Mouse (Mus musculus) left cerebral cortex, adult 18-20 months (tissue): ENCODE measurements around the gene Zbtb45. TPM values are rescaled to one million over a fixed set of nuclear protein-coding genes. Genes with fewer than 3 reads are reported as not detected.

Experiments used
- DNase-seq, 2 experiments: peaks; one replicate each; pipeline ENCODE4 v3.0.0; 2021 to 2022; ENCODE audit warnings: low spot score in 2 of 2, mixed read lengths in 1 of 2
- long read RNA-seq, 2 experiments: library from polyadenylated mRNA; stranded (forward); transcript quantifications; one replicate each; pipeline ENCODE4 v2.0.0; 2021
- total RNA-seq, 2 experiments: library from RNA; stranded (reverse); gene quantifications; 2 replicates each; pipeline ENCODE4 v1.2.3; 2021

Zbtb45 gene
- total RNA-seq = 10 to 100 TPM; 35.3 to 38.3 TPM
- long read RNA-seq, experiment 1, transcript Zbtb45-201 (3 exons, 2,171 nt) = major isoform, 31 of 77 reads
- long read RNA-seq, experiment 1, transcript Zbtb45-205 (3 exons, 3,908 nt) = minor isoform, 6 of 77 reads
- long read RNA-seq, experiment 1, partial matches to known transcripts = 5 of 77 reads
- long read RNA-seq, experiment 1, other reads (novel, unspliced or antisense) = 35 of 77 reads
- long read RNA-seq, experiment 2, transcript Zbtb45-201 (3 exons, 2,171 nt) = major isoform, 13 of 47 reads
- long read RNA-seq, experiment 2, partial matches to known transcripts = 7 of 47 reads
- long read RNA-seq, experiment 2, other reads (novel, unspliced or antisense) = 26 of 47 reads

- DNase-seq = no peak
These were observed at the start of gene Zbtb45 for GRCm38 (mm10) chr7:13010005-13010908. Gene Zbtb45 (minus strand): TSS chr7:13010034.

- DNase-seq = no peak
These were observed 49.7 kb upstream of the Zbtb45 start for GRCm38 (mm10) chr7:13059536-13059935.

- no peak for DNase-seq
These were observed 47.3 kb upstream of the Zbtb45 start for GRCm38 (mm10) chr7:13056913-13057700.

- peak; percentile 95 to 97 for DNase-seq
These were observed 44.6 kb upstream of the Zbtb45 start, which contains the start of gene Mzf1 for GRCm38 (mm10) chr7:13054287-13055010. Gene Mzf1 (minus strand): TSS chr7:13054764.

DNA sequence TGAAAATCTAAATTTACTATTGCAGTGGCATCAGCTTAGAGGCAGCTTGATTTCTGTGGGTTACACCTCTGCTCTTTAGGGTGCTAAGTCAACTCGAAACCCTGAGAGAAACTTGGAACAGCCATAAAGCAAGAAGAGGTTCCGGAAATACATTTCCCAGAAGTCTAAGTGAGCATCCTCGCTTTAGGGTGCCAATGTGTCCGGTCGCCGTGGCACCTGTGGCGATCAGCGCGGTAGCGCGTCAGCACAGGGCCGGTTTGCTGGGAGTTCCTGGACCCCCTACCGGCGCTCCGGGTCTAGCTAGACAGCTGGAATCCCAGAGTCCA, 44.1 kb upstream of the Zbtb45 start:
- DNase-seq = no peak

DNA sequence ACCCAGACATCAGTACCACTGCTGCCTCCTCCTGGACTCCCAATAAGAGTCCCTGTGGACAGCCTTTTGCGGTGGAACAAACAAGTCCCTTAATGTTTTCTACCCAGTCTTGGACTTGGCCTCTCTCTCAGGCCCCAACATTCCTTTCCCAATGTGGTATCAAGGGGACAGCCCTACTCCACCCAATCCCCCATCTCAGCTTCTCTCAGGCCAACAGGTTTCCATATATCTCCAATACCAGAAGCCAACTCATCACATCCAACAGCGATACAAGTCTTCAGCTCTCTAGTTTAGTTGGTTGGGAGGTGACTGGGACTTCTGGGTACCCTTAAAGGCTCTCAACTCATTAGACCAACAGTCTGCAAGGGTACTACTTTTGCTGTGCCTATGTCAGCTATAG, 43.7 kb upstream of the Zbtb45 start:
- no peak for DNase-seq

DNA sequence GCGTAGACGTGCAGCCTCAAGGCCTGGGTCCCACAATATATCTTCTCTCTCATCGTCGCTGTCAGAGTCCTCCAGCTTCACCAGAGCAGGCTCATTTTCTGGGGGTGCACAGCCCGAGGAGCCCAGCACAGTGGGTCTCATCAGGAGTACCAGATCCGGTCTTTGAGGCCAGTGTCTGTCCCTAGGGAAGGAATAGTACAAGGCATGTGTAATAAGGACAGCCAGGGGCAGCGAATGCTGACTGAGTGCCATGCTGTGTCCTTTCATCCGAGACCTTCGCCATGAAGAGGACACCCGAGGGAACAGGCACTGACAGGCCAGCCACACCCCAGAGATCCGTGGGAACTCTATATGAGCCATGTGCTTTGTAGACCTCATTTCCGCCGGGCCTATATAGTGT, 43.2 kb upstream of the Zbtb45 start:
- DNase-seq = no peak

- no peak for DNase-seq
These were observed 36.2 kb upstream of the Zbtb45 start for GRCm38 (mm10) chr7:13046084-13046483.

GRCm38 (mm10) chr7:13044254-13044625, 34.4 kb upstream of the Zbtb45 start:
- no peak for DNase-seq

DNA sequence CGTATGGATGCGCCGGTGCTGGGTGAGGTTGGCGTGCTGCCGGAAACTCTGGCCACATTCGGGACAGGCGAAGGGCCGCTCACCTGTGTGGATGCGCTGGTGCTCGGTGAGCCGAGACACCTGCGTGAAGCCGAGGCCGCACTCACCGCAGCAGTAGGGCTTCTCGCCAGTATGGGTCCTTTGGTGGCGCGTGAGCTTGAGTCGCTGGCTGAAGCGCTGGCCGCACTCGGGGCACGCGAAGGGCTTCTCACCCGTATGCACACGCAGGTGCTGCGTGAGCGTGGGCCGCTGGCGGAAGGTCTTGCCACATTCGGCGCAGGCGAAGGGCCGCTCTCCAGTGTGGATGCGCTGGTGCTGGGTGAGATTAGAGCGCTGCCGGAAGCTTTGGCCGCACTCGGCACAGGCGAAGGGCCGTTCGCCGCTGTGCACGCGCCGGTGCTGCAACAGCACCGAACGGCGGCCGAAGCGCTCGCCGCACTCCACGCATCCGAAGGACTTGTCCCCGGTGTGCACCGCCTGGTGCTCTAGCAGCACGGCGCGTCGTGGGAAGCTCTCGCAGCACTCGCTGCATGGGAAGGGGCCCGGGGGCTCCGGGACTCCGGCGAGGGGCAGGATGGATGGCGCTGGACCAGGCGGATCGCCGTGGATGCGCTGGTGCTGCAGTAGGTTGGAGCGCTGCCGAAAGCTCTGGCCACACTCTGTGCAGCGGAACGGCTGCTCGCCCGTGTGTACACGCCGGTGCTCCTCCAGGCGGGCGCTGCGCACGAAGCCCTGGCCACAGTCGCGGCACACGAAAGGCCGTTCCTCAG, 33.8 kb upstream of the Zbtb45 start:
- DNase-seq = peak; percentile 47 to 60

DNA sequence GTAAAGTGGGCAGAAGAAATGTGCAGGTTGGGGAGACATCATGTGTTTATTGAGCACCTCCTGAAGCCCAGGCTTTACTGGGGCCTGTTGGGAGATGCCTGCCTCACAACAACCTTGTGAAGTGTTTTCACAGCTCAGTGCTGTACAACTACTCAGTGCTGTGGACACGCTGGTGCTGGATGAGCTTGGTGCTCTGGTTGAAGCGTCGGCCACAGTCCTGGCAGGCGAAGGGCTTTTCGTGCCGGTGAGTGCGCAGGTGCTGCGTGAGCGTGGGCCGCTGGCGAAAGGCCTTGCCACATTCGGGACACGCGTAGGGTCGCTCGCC, 33.2 kb upstream of the Zbtb45 start:
- no peak for DNase-seq

GRCm38 (mm10) chr7:13042511-13042910, 32.7 kb upstream of the Zbtb45 start:
- DNase-seq = no peak

GRCm38 (mm10) chr7:13041256-13041655, 31.4 kb upstream of the Zbtb45 start:
- DNase-seq = no peak

- DNase-seq = no peak
These were observed 29.3 kb upstream of the Zbtb45 start for GRCm38 (mm10) chr7:13039181-13039580.

DNA sequence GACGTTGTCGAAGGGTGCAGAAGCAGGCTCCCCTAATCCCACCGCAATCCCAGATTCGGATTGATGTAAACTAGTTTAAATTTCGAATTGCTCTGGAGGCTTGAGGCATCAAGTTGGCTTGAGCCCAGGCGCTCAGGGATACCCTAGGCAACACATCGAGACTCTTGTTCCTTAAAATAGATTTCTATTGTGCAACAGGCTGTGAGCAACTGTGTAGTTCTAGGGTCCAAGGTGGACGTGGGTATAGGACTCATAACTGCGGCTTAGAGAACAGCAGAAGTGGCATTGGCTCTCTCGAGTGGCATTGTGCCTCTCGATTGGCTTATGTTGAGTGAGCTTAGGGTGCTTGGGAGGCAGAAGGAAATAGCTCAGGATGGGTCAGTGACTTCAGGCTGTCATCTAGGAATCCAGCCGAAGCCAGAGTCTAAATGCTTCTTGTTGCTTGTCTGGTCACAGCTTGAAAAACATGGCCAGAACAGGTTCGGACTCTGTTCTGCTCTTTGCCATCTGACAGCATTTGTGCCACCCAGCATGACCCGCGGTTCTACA, 28.9 kb upstream of the Zbtb45 start:
- no peak for DNase-seq

DNA sequence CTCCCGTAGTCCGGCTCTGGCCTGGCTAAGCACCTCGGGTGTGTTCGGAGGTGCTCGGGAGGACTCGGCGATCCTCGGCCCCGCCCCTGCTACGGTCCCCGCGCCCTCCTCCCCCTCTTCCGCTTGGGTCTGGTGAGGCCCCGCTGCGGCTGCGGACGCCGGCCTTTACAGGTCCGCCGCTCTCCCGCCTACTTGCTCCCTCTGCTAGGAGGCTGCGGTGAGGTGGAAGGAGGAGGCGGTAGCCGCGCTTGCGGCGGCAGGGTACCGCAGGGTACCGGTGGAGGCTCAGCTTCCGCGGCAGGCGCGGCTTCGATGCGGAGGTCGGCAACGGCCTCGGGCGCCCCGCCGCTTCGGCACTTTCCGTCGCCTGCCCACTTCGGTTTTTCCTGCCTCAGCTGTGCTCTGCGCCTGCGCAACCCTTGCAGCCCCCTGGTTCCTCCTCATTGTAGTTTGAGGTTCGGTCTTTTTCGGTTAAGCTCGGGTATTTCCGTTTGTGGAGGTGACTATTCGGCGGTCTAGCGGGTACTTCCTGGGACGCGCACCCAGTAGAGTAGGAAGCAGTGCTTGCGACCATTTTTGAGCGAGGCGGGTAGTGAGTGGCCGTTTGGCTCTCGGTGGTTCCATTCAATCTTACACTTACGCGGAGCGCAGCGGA, 28.2 kb upstream of the Zbtb45 start, which contains the start of gene Ube2m:
Gene Ube2m, minus strand, starts transcription at position 375 of the 655 bp plus-strand sequence.
- peak; percentile 99 to 100 for DNase-seq

GRCm38 (mm10) chr7:13037366-13037765, 27.5 kb upstream of the Zbtb45 start:
- no peak for DNase-seq

GRCm38 (mm10) chr7:13036806-13037205, 27.0 kb upstream of the Zbtb45 start:
- no peak for DNase-seq

GRCm38 (mm10) chr7:13035211-13035855, 25.5 kb upstream of the Zbtb45 start:
- DNase-seq = no peak
